8 mouse cellular contexts compared by ENCODE assay signal in the genomic region with DNA sequence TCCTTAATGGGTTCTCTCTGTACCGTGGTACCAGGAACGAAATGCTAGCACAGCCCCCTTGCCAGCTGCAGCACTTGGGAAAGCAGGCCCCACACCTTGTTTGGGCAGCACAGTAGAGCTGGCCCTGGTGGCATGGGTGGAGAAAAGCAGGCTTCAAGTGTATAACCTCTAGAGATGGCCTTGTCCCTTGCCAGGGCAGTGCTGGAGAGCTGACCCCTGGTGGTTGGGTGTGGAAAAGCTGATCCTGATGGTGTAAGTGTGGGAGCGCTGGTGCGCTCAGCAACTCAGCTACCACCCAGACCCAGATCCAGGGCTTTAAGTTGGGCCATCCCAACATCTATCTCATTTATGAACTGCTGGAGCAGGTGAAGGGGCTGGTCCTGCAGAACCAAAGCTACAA.
DNase-seq lines count a peak whose midpoint lies in the region; ATAC-seq and TF ChIP-seq lines count a peak whose summit lies in the region.

No protein-coding gene starts in this region.

- no peaks in the 10 kb centered on the region for H3K36me3 ChIP-seq in forebrain, embryonic 11.5 days (ENCODE audit: control insufficient read depth, insufficient read depth, low read length)
- no peaks in the 10 kb centered on the region for H3K36me3 ChIP-seq in forebrain, embryonic 14.5 days (ENCODE audit: control insufficient read depth, insufficient read depth, low read length)
- H3K36me3 ChIP-seq in liver, adult 2 months (ENCODE audit: control insufficient read depth, insufficient read depth, low read length), result no peaks in the 10 kb centered on the region

- 84% methylated on average over 4 of the region's 4 CpGs for WGBS in forebrain, embryonic 11.5 days
- WGBS in forebrain, embryonic 14.5 days, result 87% methylated on average over 4 of the region's 4 CpGs
- WGBS in liver, adult 2 months, result 83% methylated on average over 4 of the region's 4 CpGs

- no peak overlapping the region for H3K4me2 ChIP-seq in forebrain, embryonic 11.5 days (ENCODE audit: low read depth, low read length, severe bottlenecking)
- no peak overlapping the region for H3K4me2 ChIP-seq in forebrain, embryonic 14.5 days (ENCODE audit: low read length)

- H3K9ac ChIP-seq in forebrain, embryonic 11.5 days (ENCODE audit: low read length), result no peak overlapping the region
- no peak overlapping the region for H3K9ac ChIP-seq in forebrain, embryonic 14.5 days (ENCODE audit: low read length)
- H3K9ac ChIP-seq in liver, adult 2 months (ENCODE audit: low read depth, low read length), result no peak overlapping the region

- H3K9me3 ChIP-seq in forebrain, embryonic 11.5 days (ENCODE audit: control insufficient read depth, low read length), result no peaks in the 10 kb centered on the region
- H3K9me3 ChIP-seq in forebrain, embryonic 14.5 days (replicated peaks; ENCODE audit: control insufficient read depth, low read length), result no peaks in the 10 kb centered on the region

- ATAC-seq in forebrain, embryonic 11.5 days (replicated peaks; ENCODE audit: low FRiP score), result 0 out of 2 replicates have a peak, but pooled peaks have one; percentile 22
- ATAC-seq in forebrain, embryonic 14.5 days, result no peak

- no peaks in the 10 kb centered on the region for H3K27me3 ChIP-seq in forebrain, embryonic 11.5 days (ENCODE audit: control insufficient read depth, insufficient read depth, low read length)
- H3K27me3 ChIP-seq in forebrain, embryonic 14.5 days (replicated peaks; ENCODE audit: control insufficient read depth, insufficient read depth, low read length), result no peaks in the 10 kb centered on the region
- H3K27me3 ChIP-seq in liver, adult 2 months (ENCODE audit: control insufficient read depth, insufficient read depth, low read length), result peaks cover 2% of the 10 kb centered on the region; the same call in 1 of the 2 replicates

- H3K79me2 ChIP-seq in liver, adult 2 months (ENCODE audit: control insufficient read depth, insufficient read depth, low read length), result no peaks in the 10 kb centered on the region

- no peak overlapping the region for H3K4me3 ChIP-seq in forebrain, embryonic 11.5 days (ENCODE audit: low read depth, low read length)
- H3K4me3 ChIP-seq in forebrain, embryonic 14.5 days (ENCODE audit: low read depth, low read length), result no peak overlapping the region
- H3K4me3 ChIP-seq in liver, adult 2 months (ENCODE audit: insufficient read depth, low read depth, low read length), result no peak overlapping the region

- peak; percentile 56 for TF ChIP-seq CTCF in liver, adult 2 months (IDR thresholded peaks at IDR 0.05; ENCODE audit: low read depth, low read length)

- no peak overlapping the region for H3K27ac ChIP-seq in forebrain, embryonic 11.5 days (ENCODE audit: low read depth, low read length)
- H3K27ac ChIP-seq in forebrain, embryonic 14.5 days (ENCODE audit: low read depth, low read length), result no peak overlapping the region
- H3K27ac ChIP-seq in liver, adult 2 months (replicated peaks; ENCODE audit: insufficient read depth, low read depth, low read length), result no peak overlapping the region

- H3K4me1 ChIP-seq in forebrain, embryonic 11.5 days (replicated peaks; ENCODE audit: control insufficient read depth, insufficient read depth, low read length), result peaks cover 6% of the 10 kb centered on the region
- H3K4me1 ChIP-seq in forebrain, embryonic 14.5 days (ENCODE audit: control insufficient read depth, insufficient read depth, low read length), result peaks cover 14% of the 10 kb centered on the region
- H3K4me1 ChIP-seq in liver, adult 2 months (ENCODE audit: control insufficient read depth, insufficient read depth, low read length), result no peaks in the 10 kb centered on the region

- TF ChIP-seq POLR2A in liver, adult 2 months (IDR thresholded peaks at IDR 0.05; ENCODE audit: extremely low read depth, insufficient read depth, low read length), result no peak

- DNase-seq in forebrain, embryonic 11.5 days (ENCODE audit: low spot score), result no peak
- no peak for DNase-seq in forebrain, embryonic 14.5 days (ENCODE audit: low spot score)
- DNase-seq in ovary, postnatal 36 days (ENCODE audit: low spot score), result peak; percentile 4
- DNase-seq in ovary, adult 18-20 months (ENCODE audit: low spot score), result no peak
- peak; percentile 3 for DNase-seq in liver, adult 2 months (ENCODE audit: extremely low read depth, low read depth, low spot score)
- peak; percentile 1 to 6 for DNase-seq in thymus, postnatal 36 days
- no peak for DNase-seq in layer of hippocampus, postnatal 36 days
- DNase-seq in ovary, postnatal 10 days (ENCODE audit: low spot score), result no peak

Comparison
In these comparisons a context has a peak if more than half of its experiments do, and no peak if none do; other contexts are left out.
1. DNase-seq: peak in ovary, postnatal 36 days (single experiment), liver, adult 2 months (single experiment) and thymus, postnatal 36 days (2 of 2); none in forebrain, embryonic 11.5 days (single experiment), forebrain, embryonic 14.5 days (single experiment), ovary, adult 18-20 months (single experiment), layer of hippocampus, postnatal 36 days (0 of 2) and ovary, postnatal 10 days (single experiment).